Mouse (Mus musculus) liver, adult 10 weeks (tissue): ENCODE measurements around the gene Zfyve19. TPM values are rescaled to one million over a fixed set of nuclear protein-coding genes. Genes with fewer than 3 reads are reported as not detected.

Source experiments
- polyA plus RNA-seq: library from polyadenylated mRNA; stranded (reverse); fragments of 350-450 nt; fragmentation: Illumina TruSeq; extraction: RNeasy Lipid Tissue Mini Kit (QIAGEN cat#74804); gene quantifications from one replicate; pipeline ENCODE4 v1.2.3, GENCODE M21; 2014; ENCODE audit warnings: low read depth, low replicate concordance

The Zfyve19 gene
- 3.6 TPM for polyA plus RNA-seq

GRCm38 (mm10) chr2:119208344-119209175, at the start of gene Zfyve19, which contains the start of gene Dnajc17:
Gene Zfyve19, plus strand, starts transcription at chr2:119208617.
Gene Dnajc17, minus strand, starts transcription at chr2:119208795.

GRCm38 (mm10) chr2:119166901-119167865, 41.2 kb upstream of the Zfyve19 start, which contains the start of gene Gchfr:
Gene Gchfr, plus strand, starts transcription at chr2:119167773.

GRCm38 (mm10) chr2:119173991-119174651, 34.3 kb upstream of the Zfyve19 start, which contains the start of gene Gm14137:
Gene Gm14137, plus strand, starts transcription at chr2:119174509.

GRCm38 (mm10) chr2:119229775-119230704, 21.6 kb downstream of the Zfyve19 start, which contains the start of gene Ppp1r14d:
Gene Ppp1r14d, minus strand, starts transcription at chr2:119229906.

GRCm38 (mm10) chr2:119237210-119237870, 28.9 kb downstream of the Zfyve19 start, which contains the start of gene Spint1:
Gene Spint1, plus strand, starts transcription at chr2:119237362.

Other genes with a start within 250 kb of the Zfyve19 start
- gene Ccdc32, start 179.2 kb upstream of the Zfyve19 start, polyA plus RNA-seq, result 4.5 TPM
- 1.0 TPM for gene Rpusd2, start 173.8 kb upstream of the Zfyve19 start, polyA plus RNA-seq
- gene Knl1, start 161.5 kb upstream of the Zfyve19 start, polyA plus RNA-seq, result 0.08 TPM
- gene Rad51, start 95.8 kb upstream of the Zfyve19 start, polyA plus RNA-seq, result 0.32 TPM
- 39.8 TPM for gene Rmdn3, start 51.6 kb upstream of the Zfyve19 start, polyA plus RNA-seq
- gene Gchfr, start 40.8 kb upstream of the Zfyve19 start, polyA plus RNA-seq, result 9.4 TPM
- not detected for gene Gm14137, start 34.1 kb upstream of the Zfyve19 start, polyA plus RNA-seq
- 1.9 TPM for gene Dnajc17, start 178 bp downstream of the Zfyve19 start, polyA plus RNA-seq
- not detected for gene Ppp1r14d, start 21.3 kb downstream of the Zfyve19 start, polyA plus RNA-seq
- 0.26 TPM for gene Spint1, start 28.7 kb downstream of the Zfyve19 start, polyA plus RNA-seq
- gene Rhov, start 62.7 kb downstream of the Zfyve19 start, polyA plus RNA-seq, result not detected
- 0.08 TPM for gene Vps18, start 80.1 kb downstream of the Zfyve19 start, polyA plus RNA-seq
- 0.19 TPM for gene Dll4, start 117.2 kb downstream of the Zfyve19 start, polyA plus RNA-seq
- 0.72 TPM for gene Chac1, start 142.6 kb downstream of the Zfyve19 start, polyA plus RNA-seq